Mouse (Mus musculus) embryo, embryonic 10.5 days (tissue): ENCODE data around the gene Foxf1.
A peak's percentile ranks its signal among the peaks of the same experiment; 100 is the strongest.

Experiments
- DNase-seq: peaks from one replicate; pipeline ENCODE4 v3.0.0-alpha.2; 2015; ENCODE audit warnings: low spot score

Gene Foxf1

GRCm38 (mm10) chr8:121115136-121115535 lies 30.9 kb downstream of the Foxf1 start:
- peak; percentile 52 for DNase-seq

DNA sequence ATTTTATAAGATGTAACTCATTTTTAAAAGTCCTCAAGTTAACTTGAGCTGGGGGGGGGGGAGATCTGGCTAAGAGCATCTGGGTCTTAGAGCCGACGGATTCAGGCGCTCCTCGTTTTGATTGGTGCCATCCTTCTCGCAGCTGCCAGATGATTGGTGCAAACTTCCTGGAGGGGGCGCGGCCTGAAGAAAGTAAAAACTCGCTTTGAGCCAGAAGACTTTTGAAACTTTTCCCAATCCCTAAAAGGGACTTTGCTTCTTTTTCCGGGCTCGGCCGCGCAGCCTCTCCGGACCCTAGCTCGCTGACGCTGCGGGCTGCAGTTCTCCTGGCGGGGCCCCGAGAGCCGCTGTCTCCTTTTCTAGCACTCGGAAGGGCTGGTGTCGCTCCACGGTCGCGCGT lies 31.8 kb downstream of the Foxf1 start, which contains the start of gene Foxc2:
Gene Foxc2, plus strand, starts transcription at position 224 of the 400 bp plus-strand sequence.
- peak; percentile 95 for DNase-seq

DNA sequence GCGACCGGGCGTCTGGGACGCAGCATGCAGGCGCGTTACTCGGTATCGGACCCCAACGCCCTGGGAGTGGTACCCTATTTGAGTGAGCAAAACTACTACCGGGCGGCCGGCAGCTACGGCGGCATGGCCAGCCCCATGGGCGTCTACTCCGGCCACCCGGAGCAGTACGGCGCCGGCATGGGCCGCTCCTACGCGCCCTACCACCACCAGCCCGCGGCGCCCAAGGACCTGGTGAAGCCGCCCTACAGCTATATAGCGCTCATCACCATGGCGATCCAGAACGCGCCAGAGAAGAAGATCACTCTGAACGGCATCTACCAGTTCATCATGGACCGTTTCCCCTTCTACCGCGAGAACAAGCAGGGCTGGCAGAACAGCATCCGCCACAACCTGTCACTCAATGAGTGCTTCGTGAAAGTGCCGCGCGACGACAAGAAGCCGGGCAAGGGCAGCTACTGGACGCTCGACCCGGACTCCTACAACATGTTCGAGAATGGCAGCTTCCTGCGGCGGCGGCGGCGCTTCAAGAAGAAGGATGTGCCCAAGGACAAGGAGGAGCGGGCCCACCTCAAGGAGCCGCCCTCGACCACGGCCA lies 32.5 kb downstream of the Foxf1 start:
- DNase-seq = peak; percentile 68

DNA sequence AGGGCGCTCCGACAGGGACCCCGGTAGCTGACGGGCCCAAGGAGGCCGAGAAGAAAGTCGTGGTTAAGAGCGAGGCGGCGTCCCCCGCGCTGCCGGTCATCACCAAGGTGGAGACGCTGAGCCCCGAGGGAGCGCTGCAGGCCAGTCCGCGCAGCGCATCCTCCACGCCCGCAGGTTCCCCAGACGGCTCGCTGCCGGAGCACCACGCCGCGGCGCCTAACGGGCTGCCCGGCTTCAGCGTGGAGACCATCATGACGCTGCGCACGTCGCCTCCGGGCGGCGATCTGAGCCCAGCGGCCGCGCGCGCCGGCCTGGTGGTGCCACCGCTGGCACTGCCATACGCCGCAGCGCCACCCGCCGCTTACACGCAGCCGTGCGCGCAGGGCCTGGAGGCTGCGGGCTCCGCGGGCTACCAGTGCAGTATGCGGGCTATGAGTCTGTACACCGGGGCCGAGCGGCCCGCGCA lies 33.0 kb downstream of the Foxf1 start:
- peak; percentile 54 for DNase-seq

DNA sequence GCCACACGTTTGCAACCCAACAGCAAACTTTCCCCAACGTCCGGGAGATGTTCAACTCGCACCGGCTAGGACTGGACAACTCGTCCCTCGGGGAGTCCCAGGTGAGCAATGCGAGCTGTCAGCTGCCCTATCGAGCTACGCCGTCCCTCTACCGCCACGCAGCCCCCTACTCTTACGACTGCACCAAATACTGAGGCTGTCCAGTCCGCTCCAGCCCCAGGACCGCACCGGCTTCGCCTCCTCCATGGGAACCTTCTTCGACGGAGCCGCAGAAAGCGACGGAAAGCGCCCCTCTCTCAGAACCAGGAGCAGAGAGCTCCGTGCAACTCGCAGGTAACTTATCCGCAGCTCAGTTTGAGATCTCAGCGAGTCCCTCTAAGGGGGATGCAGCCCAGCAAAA lies 33.7 kb downstream of the Foxf1 start:
- DNase-seq = peak; percentile 54

- DNase-seq = peak; percentile 60
Measured at GRCm38 (mm10) chr8:121118634-121119420, 34.6 kb downstream of the Foxf1 start.

- DNase-seq = peak; percentile 35
Measured at GRCm38 (mm10) chr8:121119635-121120455, 35.7 kb downstream of the Foxf1 start.

DNA sequence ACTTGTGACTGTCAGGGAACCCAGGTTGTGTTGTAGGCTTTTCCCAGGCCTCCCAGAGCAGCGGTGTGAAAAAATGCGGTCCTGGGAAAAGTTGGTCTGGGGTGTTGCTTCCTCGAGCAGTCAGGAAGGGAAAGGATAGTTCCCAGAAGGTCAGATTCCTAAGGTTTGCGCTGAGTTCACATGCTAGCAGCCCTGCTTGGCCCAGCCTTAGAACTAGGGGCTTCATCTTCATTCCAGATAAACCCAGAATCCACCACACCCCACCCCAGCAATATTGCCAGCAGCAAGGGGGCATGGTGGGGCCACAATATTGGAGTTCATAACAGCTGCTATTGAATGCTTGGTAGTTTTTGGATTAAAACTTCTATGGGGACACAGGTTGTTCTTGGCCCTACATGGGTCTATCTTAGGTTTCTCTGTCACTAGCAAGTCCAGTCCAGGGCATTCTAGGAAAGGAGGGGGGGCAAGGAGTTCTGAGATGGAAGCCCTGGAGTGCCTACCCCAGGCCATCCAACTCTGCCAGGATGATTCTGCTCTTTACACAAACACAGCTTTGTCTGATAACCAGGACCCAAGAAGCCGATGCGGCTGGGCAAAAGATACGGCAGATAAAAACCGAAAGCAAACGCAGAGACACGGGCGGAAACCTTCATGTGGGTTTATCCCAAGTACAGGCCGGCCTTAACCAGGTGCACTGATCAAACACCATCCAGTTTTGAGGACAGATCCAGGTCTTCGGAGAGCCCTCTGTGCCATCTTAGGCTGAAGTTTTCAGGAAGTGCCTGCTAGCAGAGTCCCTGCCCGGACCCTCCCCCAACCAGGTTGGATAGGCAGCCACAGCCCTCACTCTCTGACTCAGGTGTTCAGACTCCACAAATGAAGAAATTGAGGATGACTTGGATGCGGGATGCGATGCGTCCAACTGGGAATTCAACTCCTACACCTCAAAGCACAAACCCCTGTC lies 36.6 kb downstream of the Foxf1 start:
- peak; percentile 34 for DNase-seq

DNA sequence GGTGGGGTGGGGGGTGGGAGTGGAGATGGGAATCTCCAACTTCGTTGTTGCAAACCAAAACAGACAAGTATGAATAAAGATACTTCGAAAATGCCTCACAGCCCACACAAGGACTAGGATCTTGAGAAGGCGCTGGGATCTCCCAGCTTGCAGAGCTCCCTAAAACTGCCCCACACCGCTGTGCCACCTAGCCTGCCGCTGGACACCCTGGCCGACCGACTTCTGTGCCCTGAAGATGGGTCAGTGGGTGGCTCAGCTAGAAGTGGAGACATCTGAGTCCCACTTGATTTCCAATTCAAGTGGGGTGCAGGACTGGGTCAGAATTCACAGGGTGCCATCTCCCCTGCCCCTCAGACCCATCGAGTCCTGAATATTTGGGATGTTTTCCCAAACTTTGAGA lies 37.5 kb downstream of the Foxf1 start:
- no peak for DNase-seq

DNA sequence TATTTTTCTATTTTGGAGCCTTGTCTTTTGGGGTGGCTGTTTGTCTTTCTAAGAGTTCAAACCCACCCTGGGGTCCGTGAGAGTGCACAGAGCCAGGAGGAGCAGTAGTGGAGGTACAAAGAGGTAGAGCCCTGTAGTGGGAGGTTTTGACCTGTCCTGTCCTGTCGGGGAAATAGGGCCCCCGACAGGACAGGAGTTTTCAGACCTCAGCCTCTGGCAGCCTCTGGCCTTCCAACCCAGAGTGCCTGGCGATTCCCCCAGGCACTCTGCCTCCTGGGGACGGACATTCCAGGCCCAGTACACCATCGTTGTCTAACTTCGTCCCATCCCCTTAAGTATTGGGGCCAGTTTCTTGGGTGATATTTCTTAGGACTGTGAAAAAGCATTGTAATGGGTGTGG lies 38.2 kb downstream of the Foxf1 start:
- no peak for DNase-seq

DNA sequence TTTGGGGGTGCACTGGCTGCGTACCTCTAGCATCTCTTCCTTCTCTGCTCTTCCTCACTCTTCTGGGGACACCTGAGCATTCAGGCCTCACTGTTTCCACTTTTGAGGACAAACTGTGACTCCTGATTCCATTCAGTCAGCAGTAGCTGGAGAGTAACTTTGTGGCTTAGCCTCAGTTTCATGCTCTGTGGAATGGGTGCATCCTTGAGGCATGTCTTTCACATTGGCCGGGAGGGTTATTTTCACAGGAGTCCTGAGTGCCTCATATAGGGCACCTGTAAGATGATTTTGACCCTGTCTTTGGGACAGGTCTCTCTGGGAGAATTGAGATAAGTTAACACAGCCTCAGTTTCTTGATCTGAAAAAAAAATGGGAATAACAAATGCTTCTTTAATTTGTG lies 38.9 kb downstream of the Foxf1 start:
- no peak for DNase-seq

- DNase-seq = peak; percentile 48
Measured at GRCm38 (mm10) chr8:121124547-121125239, 40.5 kb downstream of the Foxf1 start.

- DNase-seq = peak; percentile 92
Measured at GRCm38 (mm10) chr8:121125311-121125876, 41.2 kb downstream of the Foxf1 start.

DNA sequence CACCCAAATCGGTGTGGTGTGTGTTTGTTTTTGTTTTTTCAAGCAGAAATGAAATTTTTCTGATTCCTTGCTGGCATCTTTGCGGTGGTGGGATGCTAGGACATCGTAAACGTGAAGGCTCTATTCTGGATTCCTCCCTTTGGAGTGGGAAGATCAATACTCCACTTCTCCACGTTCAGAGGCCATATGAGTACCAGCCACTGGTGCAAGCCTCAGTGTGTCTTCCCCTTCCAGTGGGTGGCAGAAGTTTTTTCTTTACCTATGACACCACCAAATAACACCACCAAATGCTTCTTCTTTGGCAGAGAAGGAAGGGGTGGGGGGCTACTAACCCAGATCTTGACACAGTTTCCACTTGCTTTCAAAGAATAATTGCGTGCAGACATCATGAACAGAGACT lies 42.0 kb downstream of the Foxf1 start:
- peak; percentile 36 for DNase-seq

- no peak for DNase-seq
Measured at GRCm38 (mm10) chr8:121126694-121127093, 42.5 kb downstream of the Foxf1 start.

DNA sequence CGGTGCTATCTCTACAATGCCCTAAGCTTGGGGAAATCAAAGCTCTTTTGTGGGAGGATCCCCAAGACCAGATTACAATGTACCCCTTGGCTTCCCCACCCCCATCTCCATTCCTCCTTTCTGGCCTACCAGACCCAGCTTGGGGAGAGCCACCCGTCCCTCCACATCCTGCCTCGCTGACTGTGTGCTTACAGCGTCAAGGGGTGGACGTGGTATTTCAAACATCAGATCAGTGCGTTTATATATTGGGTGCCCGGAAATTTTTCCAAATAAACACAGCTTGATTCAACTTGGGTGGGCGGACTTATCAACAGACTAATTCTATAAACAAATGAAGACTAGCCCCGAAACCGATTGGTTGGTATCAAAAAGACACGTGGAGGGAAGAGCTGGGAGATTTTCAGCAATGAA lies 43.1 kb downstream of the Foxf1 start:
- no peak for DNase-seq

DNA sequence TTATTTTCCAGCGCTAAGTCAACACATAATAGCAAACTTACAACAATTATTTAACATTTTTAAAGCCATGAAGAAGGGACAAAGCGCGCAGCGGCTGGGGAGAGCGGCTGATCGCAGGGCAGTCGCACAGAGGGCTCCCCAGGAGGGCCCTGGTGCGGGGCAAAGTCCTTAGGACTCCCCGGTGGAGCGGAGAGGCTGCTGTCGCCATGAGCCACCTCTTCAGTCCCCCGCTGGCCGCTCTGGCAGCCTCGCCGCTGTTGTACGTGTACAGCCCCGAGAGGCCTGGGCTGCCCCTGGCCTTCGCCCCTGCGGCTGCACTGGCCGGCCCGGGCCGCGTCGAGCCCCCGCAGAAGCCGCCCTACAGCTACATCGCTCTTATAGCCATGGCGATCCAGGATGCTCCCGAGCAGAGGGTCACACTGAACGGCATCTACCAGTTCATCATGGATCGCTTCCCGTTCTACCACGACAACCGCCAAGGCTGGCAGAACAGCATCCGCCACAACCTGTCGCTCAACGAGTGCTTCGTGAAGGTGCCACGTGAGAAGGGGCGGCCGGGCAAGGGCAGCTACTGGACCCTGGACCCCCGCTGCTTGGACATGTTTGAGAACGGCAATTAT lies 43.7 kb downstream of the Foxf1 start, which contains the start of gene Foxl1:
Gene Foxl1, plus strand, starts transcription at position 185 of the 620 bp plus-strand sequence.
- DNase-seq = peak; percentile 59

DNA sequence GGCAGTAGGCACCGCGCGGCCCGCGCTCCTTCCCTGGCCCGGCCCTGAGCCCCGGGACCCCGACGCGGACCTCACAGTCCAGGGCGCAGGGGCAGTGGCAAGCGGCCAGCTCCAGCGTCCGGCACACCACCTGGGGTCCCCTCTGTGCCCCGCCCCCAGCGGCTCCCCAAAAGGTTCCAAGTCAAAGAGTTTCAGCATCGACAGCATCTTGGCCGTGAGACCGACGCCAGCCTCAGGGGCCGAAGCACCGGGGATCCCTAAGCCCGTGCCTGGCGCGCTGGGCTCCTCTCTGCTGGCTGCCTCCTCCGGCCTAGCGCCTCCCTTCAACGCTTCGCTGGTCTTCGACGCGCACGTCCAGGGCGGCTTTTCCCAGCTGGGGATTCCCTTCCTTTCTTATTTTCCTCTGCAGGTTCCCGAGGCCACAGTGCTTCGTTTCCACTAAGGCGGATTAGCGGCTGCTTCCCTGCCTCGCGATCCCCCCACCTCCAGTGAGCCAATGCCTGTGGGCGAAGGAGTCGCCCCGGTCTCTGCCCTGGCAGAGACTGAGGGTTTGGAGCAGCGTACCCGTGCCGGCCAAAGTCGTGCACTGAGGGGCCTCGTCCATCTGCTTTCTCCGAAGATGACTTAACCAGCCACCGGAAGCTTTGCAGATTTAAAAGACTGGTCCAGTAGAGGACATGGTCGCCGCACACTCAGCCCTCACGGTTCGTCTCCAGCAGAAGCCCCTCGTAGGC lies 44.5 kb downstream of the Foxf1 start:
- DNase-seq = peak; percentile 37

- DNase-seq = peak; percentile 39
Measured at GRCm38 (mm10) chr8:121129265-121129940, 45.2 kb downstream of the Foxf1 start.
